Mouse (Mus musculus) retina, postnatal 7 days (tissue): Measurements from ENCODE around the gene Amd1.

Experiments used
- DNase-seq: peaks from one replicate; pipeline ENCODE4 v3.0.0-alpha.2; 2012; ENCODE audit warnings: low read depth, low spot score

The Amd1 gene

DNA sequence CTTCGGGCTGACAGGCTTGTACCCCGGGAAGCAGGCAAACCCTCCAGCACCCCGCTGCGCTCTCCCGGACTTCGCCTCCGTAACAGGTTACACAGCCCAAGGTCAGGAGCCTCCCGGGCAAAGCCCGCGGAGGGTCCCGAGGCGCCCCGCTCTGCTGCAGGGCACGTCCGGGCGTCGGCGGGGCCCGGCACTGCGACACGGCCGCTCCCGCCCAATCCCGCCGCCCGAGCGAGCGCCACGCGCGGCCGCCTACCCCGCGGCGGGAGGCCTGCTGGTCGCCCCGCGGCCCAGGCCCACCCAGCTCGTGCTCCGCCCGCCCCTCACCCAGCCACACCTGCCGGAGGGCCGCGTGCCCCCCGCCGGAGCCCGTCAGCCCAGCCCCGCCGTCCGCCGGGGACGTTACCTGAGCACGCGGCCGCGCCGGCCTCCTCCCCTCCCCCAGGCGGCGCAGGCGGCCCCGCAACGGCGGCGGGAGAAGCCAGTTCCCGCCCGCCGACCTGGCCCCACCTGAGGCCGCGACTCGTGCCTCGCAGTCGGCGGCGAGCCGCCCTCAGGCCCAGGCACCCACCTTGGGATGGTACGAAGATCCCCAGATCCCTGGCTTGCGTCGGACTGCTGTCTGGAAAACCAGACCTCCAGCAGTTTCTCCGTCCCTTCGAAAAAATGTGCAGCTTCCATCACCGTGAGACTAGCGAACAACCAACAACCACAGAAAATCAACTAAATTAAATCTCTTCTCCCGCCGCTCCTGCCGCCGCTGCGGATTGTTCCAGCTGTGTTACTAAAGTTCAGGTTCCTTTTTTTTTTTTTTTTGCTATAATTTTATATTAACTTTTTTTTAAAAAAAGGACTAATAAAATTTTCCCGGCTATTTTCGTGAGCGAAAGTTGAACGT is 558 bp downstream of the Amd1 start:
- peak; percentile 30 for DNase-seq

DNA sequence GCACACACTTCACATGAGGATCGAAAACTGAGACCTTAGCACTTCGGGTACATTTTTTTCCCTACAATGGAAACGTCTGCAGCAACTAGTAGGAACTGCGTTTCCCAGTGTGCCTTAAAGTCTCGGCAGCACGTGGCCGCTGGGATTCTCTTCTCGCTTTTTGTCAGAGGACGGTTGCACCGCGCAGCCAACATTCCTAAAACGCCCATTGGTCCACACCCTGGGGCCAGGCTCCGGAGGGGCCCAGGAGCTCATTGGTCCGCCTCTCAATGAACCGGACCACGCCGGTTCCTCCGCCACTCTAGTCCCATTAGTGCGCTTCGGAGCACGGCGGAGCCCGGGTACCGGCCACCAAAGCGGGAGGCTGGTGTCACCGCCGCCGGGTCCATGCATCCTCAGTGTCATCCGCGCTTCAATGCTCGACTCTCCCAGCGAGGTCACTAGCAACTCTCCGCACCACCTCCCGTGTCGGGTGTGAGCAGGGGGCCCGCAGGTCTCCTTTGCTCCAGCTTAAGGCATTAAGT is 1.3 kb downstream of the Amd1 start:
- peak; percentile 57 for DNase-seq

- no peak for DNase-seq
These were observed 9.3 kb downstream of the Amd1 start for GRCm38 (mm10) chr10:40292640-40293039.

DNA sequence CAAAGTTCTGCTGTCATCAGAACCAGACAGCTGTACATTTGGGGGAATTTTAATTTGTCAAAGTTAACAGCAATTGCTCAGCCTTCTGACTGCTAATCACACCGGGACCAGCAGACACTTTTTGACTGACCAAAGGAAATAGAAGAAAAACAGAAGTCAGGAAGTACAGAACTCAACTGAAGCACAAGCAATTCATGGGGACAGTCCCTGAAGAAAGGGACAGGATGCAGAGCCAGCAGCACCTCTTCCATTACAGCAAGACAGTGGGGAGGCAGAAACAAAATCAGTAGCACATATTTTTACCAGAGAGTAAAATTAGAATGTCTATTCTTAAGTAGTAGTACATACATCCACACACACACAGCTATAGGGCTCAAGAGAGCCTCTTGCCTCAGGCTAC is 15.2 kb downstream of the Amd1 start:
- DNase-seq: no peak

GRCm38 (mm10) chr10:40285571-40285970 is 16.4 kb downstream of the Amd1 start:
- no peak for DNase-seq

DNA sequence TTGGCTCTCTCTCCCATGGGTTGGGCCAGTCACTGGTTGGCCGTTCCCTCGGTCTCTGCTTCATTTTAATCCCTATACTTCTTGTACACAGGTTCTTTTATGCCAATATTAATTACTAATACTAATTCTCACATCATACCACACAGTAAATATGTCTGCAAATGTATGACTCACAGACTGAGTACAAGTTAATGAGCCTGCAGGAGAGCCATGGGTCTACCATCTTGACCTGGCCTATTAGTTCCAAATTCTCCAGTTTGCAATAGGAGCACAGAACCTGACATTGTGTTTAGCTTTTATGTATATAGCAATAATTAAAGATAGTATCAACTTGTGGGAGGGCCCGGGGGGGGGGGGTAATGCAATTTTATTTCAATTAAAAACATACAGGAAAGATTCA is 17.0 kb downstream of the Amd1 start:
- no peak for DNase-seq

DNA sequence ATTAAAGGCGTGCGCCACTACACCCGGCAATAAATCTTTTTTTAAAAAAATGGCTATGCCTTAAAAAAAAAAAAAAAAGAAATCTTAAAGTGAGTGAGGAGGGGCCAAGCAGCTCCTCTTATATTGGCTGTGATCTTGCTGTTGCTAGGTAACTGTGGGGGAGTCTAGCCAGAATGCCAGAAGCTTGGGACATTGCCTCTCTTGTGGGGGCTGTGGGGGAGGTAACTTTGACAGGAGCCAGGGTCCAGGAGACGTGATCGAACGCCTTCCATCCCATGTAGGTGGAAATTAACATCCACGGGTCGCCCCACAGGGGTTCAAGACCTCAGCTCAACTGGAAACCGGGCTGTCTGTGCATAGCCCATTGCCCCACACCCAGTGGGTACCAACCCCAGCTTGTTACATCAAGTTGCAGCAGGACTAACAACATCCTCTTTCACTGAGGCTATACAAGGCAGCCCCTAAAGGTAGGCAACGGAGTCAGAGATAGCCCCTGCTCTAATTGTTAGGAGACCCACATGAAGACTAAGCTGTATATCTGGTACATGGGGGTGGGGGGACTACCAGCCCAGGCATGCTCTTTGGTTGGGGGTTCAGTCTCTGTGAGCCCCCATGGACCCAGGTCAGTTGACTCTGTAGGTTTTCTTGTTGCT is 17.7 kb downstream of the Amd1 start:
- no peak for DNase-seq

GRCm38 (mm10) chr10:40283636-40284035 is 18.4 kb downstream of the Amd1 start:
- DNase-seq: no peak

GRCm38 (mm10) chr10:40281565-40281964 is 20.4 kb downstream of the Amd1 start:
- no peak for DNase-seq

GRCm38 (mm10) chr10:40278317-40278716 is 23.7 kb downstream of the Amd1 start:
- no peak for DNase-seq

- no peak for DNase-seq
These were observed 26.0 kb downstream of the Amd1 start for GRCm38 (mm10) chr10:40275991-40276390.

GRCm38 (mm10) chr10:40273938-40274337 is 28.0 kb downstream of the Amd1 start:
- no peak for DNase-seq

- DNase-seq: no peak
These were observed 30.8 kb downstream of the Amd1 start for GRCm38 (mm10) chr10:40271216-40271615.

DNA sequence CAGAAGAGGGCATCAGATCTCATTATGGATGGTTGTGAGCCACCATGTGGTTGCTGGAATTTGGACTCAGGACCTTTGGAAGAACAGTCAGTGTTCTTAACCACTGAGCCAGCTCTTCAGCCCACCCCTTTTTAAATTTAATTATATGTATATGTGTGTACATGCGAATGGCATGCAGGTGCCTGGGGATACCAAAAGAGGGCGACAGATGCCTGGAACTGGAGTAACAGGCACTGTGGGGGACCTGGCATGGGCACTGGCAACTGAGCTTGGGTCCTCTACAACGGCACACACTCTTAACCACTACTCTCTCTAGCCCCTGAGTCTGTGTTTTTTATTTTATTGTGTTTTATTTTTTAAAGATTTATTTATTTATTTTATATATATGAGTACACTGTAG is 37.1 kb downstream of the Amd1 start:
- DNase-seq: no peak

DNA sequence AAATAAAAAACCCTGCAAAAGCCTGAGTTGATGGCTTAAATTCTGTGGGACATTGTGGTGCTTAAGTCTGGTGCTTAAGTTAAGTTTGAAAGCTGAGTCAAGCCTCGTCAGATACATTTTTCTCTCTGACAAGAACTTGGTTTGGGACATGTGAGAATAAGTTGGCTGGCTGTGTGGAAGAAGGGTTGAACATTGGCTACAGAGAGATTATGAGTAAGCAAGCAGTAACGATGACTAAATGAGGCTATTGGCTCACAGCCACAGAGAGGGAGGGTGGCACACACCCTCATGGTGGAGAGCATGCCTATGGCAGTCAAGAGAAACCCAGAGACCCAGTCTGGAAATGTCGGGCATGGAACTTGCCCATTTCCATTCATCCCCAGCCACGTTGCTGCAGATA is 38.3 kb downstream of the Amd1 start:
- DNase-seq: no peak

DNA sequence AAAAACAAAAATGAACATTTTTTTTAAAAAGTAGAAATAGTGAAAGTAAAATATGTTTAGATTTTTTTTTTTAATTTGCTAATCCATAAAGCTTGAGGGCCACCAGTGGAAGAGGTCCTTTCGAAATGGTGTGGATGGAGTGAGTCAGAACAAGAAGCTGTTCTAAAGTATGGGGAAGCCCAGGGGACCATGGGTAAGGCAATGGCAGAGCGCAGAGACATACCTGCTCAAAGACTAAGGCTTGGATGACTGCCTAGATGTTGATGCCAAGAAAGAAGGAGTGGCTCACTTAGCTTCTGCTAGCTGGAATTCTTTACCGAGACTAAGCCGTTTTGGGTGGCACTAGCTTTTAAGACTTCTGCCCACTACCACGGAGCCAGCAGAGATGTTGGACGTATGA is 39.8 kb downstream of the Amd1 start:
- no peak for DNase-seq

DNA sequence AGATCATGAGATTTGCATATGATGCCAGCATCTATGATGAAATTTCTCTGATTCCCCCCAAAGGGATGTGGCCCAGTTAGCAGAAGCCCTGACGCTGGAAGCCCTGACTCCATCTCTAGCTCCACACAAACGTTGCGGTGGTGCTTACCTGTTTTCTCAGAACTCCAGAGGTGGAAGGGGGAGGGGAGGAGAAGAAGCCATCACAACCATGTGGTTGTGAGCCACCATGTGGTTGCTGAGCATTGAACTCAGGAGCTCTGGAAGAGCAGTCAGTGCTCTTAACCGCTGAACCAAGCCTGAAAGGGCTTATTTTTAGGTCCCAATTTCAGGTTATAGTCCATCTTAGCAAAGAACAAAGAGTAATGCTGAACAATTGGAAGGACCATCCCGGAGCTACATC is 41.7 kb downstream of the Amd1 start:
- no peak for DNase-seq

- no peak for DNase-seq
These were observed 42.4 kb downstream of the Amd1 start for GRCm38 (mm10) chr10:40259542-40259941.

DNA sequence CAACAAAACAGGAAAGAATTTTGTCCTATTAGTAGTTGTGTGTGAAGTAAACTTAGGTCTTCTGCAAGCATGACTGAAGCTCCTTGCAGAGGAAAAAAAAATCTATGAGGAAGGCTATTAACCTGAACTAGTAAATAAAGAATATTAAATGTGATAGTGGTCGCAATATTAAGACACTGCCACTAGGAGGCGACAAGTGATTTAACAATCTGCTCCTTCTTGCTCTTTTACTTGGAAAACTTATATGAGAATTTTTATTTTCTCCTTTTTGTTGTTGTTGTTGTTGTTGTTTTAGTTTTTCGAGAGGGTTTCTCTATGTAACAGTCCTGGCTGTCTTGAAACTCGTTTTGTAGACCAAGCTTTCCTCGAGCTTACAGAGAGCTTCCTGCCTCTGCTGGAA is 43.0 kb downstream of the Amd1 start:
- peak; percentile 43 for DNase-seq

DNA sequence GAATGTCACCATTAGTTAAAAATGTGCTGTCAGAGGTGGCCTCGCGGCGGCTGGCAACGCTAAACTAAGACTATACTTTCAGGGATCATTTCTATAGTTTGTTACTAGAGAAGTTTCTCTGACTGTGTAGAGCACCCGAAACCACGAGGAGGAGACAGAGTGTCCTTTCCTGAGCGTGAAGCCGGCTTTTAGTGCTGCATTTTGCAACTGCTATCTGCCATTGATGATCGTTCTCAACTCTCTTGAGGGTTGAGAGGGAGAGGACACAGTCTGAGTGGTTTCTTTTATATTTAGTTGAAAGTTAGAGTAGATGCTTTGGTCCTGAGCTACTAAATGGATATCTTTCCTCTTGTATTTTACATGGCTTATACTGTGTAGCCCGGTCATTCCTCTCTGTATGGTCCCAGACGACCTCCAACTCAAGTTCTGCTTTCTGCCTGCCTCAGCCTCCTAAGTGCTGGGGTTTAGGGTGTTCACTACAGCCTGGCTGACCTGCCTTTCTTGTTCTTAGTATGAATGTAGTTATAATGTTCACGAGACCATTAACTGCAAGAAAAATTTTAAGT is 43.5 kb downstream of the Amd1 start:
- peak; percentile 59 for DNase-seq

- peak; percentile 83 for DNase-seq
These were observed 44.4 kb downstream of the Amd1 start, which contains the start of gene Gtf3c6 for GRCm38 (mm10) chr10:40257414-40258255. Gtf3c6 (minus strand) TSS chr10:40258108.

- DNase-seq: peak; percentile 11
These were observed 45.3 kb downstream of the Amd1 start for GRCm38 (mm10) chr10:40256716-40257115.
